Mouse (Mus musculus) lung, postnatal 36 days (tissue): ENCODE data around the gene Gm15130.

Source experiments
- DNase-seq: peaks from one replicate; pipeline ENCODE4 v3.0.0; 2022; ENCODE audit warnings: mixed read lengths

Gm15130 gene

DNA sequence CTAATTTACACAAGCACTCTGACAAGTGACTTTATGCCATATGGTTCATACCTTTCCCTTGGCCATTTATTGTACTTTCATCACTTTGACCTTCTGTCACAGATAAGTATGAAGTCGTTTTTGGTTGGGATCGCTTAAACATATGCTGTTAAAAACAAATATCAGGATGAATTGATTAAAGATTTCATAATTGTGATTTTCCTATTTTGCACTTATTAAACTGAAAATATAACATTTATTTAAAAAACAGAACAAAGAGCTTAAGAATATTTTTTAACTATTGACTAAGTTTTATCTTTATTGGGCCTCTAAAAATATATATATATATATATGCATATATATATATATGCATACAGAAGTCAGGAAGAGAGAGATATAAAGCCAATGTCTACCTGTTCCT, at the start of gene Gm15130:
Gene Gm15130, minus strand, starts transcription at position 101 of the 400 bp plus-strand sequence.
- no peak for DNase-seq

DNA sequence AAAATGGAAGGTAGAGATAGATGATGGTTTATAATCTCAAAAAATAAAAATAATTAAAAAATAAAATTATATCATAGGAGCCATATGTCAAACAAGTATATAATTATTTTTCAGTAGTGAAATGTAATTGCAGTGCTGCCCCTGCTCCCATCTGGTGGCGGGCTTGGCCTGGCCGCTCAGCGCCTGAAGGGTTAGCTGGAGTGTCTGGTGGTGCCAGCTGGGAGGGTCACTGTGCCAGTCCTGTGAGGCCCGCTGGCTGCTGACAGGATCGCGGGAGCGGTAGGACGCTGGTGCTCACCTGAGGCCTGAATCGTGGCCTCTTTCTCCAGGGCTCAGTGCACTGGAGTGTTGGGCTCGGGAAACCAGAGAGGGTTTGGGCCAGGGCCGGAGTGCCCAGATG, 29.3 kb upstream of the Gm15130 start:
- DNase-seq: no peak

GRCm38 (mm10) chr2:111135739-111136138, 17.0 kb downstream of the Gm15130 start:
- no peak for DNase-seq

DNA sequence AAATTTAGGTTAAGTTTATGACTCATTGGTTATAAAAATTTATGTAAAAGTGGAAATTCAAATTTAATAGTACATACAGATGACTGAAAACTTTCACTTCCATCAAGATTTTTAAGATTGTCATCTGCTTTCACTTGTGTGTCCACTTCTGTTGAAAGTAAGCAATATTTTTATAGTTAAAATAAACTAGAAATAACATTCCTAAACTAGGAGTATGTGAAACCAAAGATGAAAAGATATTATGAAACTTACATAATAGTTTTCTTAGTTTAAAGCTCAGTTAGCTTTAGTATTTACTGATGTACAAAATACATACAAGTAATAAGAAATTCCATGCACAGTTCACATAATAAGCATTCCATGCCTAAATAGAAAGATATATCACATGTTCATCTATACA, 46.9 kb downstream of the Gm15130 start, which contains the start of gene Gm13941:
Gene Gm13941, minus strand, starts transcription at position 101 of the 400 bp plus-strand sequence.
- no peak for DNase-seq
